Mouse (Mus musculus) cortical plate, adult 2 months (tissue): ENCODE data around the gene Bcl7b. TPM values are rescaled to one million over a fixed set of nuclear protein-coding genes. Genes with fewer than 3 reads are reported as not detected.
A peak's percentile ranks its signal among the peaks of the same experiment; 100 is the strongest.

Source experiments
- H3K27ac ChIP-seq: fragments of 200-500 bp; 2 replicates; pipeline ENCODE4 v1.5.1; 2012; ENCODE audit warnings: low read length, control low read depth, inconsistent platforms; ENCODE audit not compliant: insufficient read depth
- H3K4me1 ChIP-seq: fragments of 200-500 bp; 2 replicates; pipeline ENCODE4 v1.6.1; 2011; ENCODE audit warnings: low read length; ENCODE audit not compliant: control insufficient read depth, insufficient read depth
- H3K4me3 ChIP-seq: fragments of 200-500 bp; 2 replicates; pipeline ENCODE4 v1.5.1; 2011; ENCODE audit warnings: mild to moderate bottlenecking, low read length, control low read depth; ENCODE audit not compliant: insufficient read depth
- CTCF ChIP-seq: fragments of 200-500 bp; IDR thresholded peaks from 2 replicates; pipeline ENCODE4 v1.5.1; 2011; ENCODE audit warnings: mild to moderate bottlenecking, control low read depth, low read length; ENCODE audit not compliant: insufficient read depth; ENCODE audit errors: extremely low read depth
- POLR2A ChIP-seq: fragments of 200-500 bp; IDR thresholded peaks from 2 replicates; pipeline ENCODE4 v1.6.1; 2011; ENCODE audit warnings: mild to moderate bottlenecking, low read length, control low read depth; ENCODE audit not compliant: insufficient read depth; ENCODE audit errors: extremely low read depth
- polyA plus RNA-seq: library from polyadenylated mRNA; depleted of rRNA; stranded (reverse); fragments of >200 nt; gene quantifications from 2 replicates; pipeline ENCODE4 v1.2.3, GENCODE M21; 2012

Bcl7b gene
- polyA plus RNA-seq, 1 experiment = 45.3 TPM

- H3K27ac ChIP-seq = peak overlapping the region; percentile 91
- TF ChIP-seq CTCF (no peak), POLR2A (no peak)
- peaks cover 2% of the 10 kb centered on the region; the same call in 1 of the 2 replicates for H3K4me1 ChIP-seq
- no peak overlapping the region for H3K4me3 ChIP-seq
Measured at GRCm38 (mm10) chr5:135183131-135183861, 15.2 kb downstream of the Bcl7b start.

DNA sequence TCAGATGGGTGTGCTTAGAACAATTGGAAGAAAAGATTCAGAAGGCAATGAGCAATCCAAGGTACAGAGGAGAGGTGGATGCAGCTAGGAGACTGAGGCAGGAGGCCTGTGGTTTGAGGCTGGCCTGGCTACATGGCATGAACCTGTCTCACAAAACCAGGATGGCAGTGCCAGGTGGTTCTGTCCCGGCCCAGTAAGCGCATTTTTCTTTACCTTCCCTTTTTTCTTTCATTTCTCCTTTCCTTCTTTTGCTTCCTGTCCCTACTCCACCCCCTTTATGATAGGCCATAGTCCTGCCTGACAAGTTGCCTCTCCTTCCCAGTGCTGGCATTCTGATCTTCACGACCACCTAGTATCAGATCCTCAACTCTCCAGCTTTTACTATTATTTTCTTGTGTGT, 16.9 kb downstream of the Bcl7b start:
- Histone ChIP-seq H3K4me3 (no peak overlapping the region), H3K27ac (no peak overlapping the region), H3K4me1 (peaks cover 8% of the 10 kb centered on the region; the same call in 1 of the 2 replicates)
- TF ChIP-seq POLR2A (no peak), CTCF (no peak)

DNA sequence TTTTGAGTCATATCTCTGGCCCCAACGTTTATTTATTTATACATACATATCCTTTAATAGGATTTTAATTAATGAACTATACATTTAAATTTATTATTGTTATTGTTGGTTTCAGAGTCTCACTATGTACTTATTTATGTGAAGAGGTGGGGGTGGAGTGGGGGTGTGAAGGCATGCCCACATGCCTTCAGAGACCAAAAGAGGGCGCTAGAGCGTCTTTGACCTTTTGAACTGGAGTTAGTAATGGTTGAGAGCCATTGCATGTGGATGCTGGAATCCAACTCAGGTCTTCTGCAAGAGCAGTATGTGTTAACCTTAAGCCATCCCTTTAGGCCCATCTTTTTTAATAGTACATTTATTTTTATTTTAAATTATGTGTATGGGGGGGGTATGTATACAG, 17.5 kb downstream of the Bcl7b start:
- H3K4me1 ChIP-seq = peaks cover 8% of the 10 kb centered on the region; the same call in 1 of the 2 replicates

DNA sequence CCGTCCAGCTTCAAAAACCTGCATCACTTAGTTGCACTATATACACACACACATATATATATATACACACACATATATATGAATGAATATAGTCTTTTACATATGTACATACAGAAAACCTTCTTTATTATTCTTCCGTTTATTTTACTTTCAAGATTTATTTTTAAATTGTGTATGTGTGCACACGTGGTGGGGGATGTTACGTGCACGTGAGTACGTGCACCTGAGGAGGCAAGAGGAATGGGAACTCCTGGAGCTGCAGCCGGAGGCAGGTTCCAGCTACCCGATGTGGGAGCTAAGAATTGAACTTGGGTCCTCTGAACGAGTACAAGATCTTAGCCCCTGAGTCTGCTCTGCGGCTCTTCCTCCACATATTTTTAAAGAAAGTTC, 18.1 kb downstream of the Bcl7b start:
- H3K4me3 ChIP-seq = peak overlapping the region; percentile 37
- H3K4me1 ChIP-seq = peaks cover 8% of the 10 kb centered on the region; the same call in 1 of the 2 replicates
- TF ChIP-seq CTCF (no peak), POLR2A (no peak)
- H3K27ac ChIP-seq = peak overlapping the region; percentile 74; the same call in 1 of the 2 replicates

More for the DNA sequence above, 17.5 kb downstream of the Bcl7b start:
- H3K27ac ChIP-seq = no peak overlapping the region
- H3K4me3 ChIP-seq = no peak overlapping the region
- TF ChIP-seq POLR2A (no peak), CTCF (0 out of 2 replicates have a peak, but pooled peaks have one; percentile 2)

DNA sequence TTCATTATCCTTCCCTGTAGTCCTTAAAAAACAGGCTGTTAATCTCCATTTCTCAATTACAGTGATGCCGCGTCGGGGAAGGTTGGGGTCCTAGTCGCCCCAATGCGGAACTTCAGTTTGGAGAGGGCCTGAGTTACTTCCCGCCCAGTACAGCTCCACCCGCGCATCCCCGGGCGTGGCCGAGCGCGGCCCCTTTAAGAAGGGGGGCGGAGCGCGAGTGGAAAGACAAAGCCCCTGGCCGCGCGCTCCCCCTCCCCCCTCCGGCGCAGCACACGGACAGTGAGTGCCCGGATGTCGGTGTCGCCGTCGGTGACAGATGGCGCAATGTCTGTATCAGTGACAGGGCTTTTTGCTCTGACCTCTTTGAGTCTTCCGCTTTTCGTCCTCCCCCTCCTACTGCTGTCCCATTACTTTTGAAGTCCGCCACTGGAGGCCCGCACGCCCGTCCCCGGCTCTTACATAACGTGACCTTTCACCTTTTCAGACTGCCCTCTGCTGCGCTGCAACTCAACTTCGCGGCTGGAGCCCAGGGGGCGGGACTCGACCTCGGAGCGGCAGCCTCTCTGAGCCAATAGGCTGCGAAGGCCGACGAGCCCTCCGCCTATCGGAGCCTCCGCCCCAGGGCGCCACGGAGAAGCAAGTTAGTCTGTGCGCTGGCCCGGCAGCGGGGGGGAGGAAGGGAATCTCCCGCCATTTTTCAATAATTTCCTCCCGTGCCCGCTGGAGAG, 18.7 kb downstream of the Bcl7b start, which contains the start of gene Baz1b:
Gene Baz1b (plus strand): TSS at position 644 of the 728 bp plus-strand sequence.
- H3K4me3 ChIP-seq = peak within 1 kb of the TSS; percentile 37
- no peak for TF ChIP-seq CTCF
- peak; percentile 48 for TF ChIP-seq POLR2A
- peaks cover 8% of the 10 kb centered on the region; the same call in 1 of the 2 replicates for H3K4me1 ChIP-seq
- peak within 1 kb of the TSS; percentile 93 for H3K27ac ChIP-seq

DNA sequence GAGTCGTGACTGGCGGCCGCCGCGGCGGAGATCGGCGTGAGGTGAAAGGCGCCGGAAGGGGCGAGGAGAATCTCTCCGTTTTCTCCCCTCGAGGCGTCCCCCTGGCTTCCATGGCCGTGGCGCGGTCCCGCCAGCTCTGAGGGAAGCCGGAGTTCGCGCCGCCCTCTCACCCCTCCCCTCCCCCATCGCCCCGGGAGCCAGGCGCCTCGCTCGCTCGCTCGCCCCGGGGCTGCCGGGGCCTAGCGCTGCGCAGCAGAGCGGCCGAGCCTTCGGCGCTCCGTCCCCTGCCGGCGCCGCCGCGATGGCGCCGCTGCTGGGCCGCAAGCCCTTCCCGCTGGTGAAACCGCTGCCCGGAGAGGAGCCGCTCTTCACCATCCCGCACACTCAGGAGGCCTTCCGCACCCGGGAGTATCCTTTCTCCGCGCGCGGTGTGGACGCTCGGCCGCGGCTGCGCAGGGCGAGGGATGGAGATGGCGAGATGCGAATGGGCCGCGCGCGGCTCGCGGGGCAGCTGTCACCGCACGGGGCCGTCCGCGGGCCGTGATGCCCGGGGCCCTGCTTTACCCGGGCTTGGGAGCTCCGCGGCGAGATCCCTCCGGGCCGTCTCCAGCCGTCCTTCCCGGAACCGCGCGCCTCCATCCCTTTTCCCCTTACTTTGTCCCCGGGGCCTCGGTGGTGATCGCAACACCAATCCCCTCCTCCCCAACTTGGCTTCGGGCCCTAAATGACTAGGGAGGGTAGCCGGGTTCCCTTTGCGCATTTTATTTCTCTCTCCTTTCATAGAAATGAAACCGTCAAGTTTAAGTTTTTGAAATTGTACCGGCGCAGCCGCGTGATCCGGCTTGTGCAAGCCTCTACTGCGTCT, 19.5 kb downstream of the Bcl7b start:
- H3K4me3 ChIP-seq = peak overlapping the region; percentile 37
- no peak for TF ChIP-seq CTCF
- no peak for TF ChIP-seq POLR2A
- H3K27ac ChIP-seq = peak overlapping the region; percentile 93
- H3K4me1 ChIP-seq = peaks cover 8% of the 10 kb centered on the region; the same call in 1 of the 2 replicates

GRCm38 (mm10) chr5:135188214-135188554, 20.1 kb downstream of the Bcl7b start:
- no peak overlapping the region for H3K27ac ChIP-seq
- TF ChIP-seq CTCF (no peak), POLR2A (no peak)
- H3K4me1 ChIP-seq = peaks cover 5% of the 10 kb centered on the region; the same call in 1 of the 2 replicates
- H3K4me3 ChIP-seq = peak overlapping the region; percentile 37

GRCm38 (mm10) chr5:135189281-135190022, 21.4 kb downstream of the Bcl7b start:
- TF ChIP-seq POLR2A (no peak), CTCF (no peak)
- Histone ChIP-seq H3K27ac (no peak overlapping the region), H3K4me1 (peaks cover 5% of the 10 kb centered on the region; the same call in 1 of the 2 replicates), H3K4me3 (no peak overlapping the region)

DNA sequence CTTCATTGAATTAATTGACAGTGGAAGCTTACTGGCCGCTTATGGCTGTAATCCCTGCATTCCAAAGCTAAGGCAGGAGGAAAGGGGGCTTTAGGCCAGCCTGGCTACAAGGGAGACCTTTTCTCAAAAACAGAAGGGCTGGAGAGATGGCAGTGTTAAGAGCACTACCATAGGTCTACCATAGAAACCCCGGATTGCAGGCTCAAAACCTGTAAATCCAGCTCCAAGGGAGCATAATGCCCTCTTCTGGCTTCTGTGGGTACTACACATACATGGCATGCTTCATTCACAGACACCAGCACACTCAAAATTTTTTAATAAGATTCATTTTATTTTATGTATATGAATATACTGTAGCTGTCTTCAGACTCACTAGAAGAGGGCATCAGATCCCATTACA, 23.5 kb downstream of the Bcl7b start:
- H3K4me3 ChIP-seq = no peak overlapping the region
- no peak overlapping the region for H3K27ac ChIP-seq
- TF ChIP-seq CTCF = peak; percentile 75
- TF ChIP-seq POLR2A = no peak
- H3K4me1 ChIP-seq = peaks cover 5% of the 10 kb centered on the region; the same call in 1 of the 2 replicates
